Mouse (Mus musculus) stomach, postnatal 0 days (tissue): ENCODE data around the gene Fam81a.

ENCODE experiments used
- CTCF ChIP-seq: IDR thresholded peaks from 2 replicates; pipeline ENCODE4 v1.5.1; 2016; ENCODE audit warnings: antibody characterized with exemption, low read depth, mild to moderate bottlenecking, moderate library complexity
- EP300 ChIP-seq: optimal IDR thresholded peaks from 2 replicates; pipeline ENCODE3; 2016; ENCODE audit warnings: antibody characterized with exemption

- no peak for TF ChIP-seq CTCF
- no peak for TF ChIP-seq EP300
Measured at GRCm38 (mm10) chr9:70049839-70050238, 92.5 kb downstream of the Fam81a start.
